Mouse (Mus musculus) CD4-positive, CD25-positive, alpha-beta regulatory T cell, adult 2 months (primary cell): ENCODE measurements around the gene Khnyn.
A peak's percentile ranks its signal among the peaks of the same experiment; 100 is the strongest.

Source experiments
- DNase-seq: peaks from one replicate; pipeline ENCODE4 v3.0.0-alpha.2; 2012; ENCODE audit warnings: low read depth, low spot score

The Khnyn gene

DNA sequence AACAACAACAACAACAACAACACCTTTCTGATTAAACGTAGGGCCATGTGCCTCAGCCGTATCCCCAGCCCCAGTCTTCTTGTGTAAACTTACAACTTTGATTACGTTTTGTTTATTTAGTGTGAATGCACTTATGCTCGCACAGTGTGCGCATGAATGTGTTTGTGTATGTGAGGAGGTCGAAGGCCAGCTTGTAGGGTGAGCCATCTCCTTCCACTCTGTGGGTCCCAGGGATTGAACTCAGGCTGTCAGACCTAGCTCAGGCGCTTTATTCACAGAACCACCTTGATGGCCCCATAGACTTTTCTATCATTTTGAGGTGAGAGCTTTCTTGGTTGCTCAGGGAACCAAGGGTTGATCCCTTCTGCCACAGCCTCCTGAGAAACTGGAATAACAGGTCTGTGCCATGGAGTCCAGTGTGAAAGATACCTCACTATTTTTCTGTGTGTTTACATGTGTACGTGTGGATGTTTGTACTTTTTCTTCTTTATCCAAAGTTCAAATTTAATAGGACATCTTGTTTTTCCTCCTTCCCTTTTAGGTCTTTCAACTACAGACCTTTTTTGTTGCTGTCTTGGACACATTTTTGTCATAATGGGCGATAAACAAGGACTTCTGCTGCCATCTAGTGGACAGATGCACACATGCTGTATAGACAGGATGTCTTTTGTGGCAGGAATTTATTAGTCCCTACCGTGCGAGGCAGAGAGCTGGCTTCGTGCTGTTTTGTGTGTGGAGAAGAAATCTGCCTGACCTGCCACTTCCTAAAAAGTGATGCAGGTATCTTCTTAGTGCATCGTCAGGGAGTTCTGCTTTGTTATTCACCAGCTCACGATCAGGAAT is 33.7 kb downstream of the Khnyn start:
- DNase-seq = peak; percentile 93

- no peak for DNase-seq
Observed at GRCm38 (mm10) chr14:55922475-55923232, 37.9 kb downstream of the Khnyn start.

- DNase-seq = no peak
Observed at GRCm38 (mm10) chr14:55926847-55927246, 42.1 kb downstream of the Khnyn start.

DNA sequence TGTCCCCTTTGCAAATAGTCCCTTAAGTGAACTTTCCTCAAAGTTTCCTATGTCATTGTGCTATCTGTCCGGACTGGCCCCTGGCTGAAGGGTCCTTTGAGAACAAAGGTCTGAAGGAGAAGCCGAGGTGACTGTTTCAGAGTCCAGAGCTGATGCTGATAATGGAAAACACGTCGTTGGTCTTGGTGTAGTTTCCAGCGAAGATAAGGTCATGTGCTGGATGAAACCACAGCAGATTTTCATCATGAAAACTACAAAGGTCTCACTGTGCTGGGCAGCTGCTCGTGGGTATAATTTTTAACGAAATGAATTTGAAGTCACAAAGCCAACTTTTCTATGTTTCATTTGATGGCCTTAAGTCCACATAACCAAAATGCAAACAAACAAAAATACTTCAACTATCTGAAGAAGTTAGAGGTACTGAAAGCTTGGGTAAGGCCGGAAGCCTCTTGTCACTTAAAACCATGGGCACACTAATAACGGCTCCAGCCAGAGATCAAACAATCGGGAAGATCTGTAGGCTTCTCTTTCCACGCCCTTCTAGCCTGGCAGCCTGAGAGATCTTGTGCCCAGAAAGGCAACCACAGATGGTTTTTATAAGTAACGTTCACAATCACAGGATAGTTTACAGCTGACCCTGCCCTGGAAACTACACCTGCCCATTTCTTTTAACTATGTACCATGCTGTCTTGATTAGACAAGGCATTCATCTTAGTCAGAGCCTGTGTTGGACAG is 44.7 kb downstream of the Khnyn start:
- DNase-seq = no peak

DNA sequence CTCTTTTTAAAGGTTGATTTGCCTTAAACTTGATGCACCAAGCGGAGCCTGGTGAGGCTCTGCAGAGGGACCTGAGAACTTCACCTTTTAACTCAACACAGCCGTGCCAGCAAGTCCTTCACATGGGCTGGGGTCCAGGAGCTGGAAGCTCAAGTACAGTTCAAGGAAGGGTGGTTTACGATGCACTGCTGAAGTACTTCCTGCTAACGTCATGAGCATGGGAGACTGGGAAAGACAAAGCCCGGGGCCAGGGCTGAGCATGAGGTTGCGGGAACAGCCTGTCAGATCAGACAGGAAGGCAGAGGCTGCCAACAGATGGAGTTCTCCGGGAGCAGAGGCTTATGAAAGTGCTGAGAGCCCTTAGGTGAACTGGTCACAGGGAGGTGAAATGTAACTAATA is 48.8 kb downstream of the Khnyn start:
- no peak for DNase-seq

DNA sequence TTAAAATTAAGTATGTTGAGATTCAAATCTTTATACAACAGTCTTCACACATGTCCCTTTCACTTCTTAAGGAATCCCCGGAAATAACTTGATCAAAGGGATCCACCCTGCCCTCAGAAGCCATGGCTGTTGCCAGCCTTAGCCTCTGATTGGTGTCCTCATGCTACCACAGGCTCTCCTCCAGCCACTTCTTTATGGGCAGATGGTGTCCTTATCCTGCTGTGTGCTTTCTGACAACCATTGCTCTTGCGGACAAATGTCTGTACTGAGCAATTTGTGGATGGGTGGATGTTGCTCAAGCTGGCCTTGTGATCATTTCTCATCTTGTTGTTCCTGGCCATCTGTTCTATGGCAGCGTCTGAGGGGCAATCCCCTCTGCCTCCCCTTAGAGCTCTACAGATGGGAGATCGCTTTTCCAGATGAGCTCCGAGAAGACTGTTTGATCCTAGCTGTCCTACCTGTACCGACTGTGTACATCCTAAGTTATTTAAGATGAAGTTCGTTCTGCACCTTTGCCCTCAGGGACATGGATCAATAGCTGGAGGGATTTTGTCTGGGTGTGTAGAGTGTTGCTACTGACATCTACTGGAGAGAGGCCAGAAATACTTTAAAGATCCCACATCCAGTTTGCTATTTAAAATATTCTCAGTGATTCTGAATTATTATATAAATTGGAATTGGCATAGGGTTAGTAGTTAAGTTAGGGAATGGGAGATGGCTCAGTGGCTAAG is 55.5 kb downstream of the Khnyn start:
- DNase-seq = no peak

DNA sequence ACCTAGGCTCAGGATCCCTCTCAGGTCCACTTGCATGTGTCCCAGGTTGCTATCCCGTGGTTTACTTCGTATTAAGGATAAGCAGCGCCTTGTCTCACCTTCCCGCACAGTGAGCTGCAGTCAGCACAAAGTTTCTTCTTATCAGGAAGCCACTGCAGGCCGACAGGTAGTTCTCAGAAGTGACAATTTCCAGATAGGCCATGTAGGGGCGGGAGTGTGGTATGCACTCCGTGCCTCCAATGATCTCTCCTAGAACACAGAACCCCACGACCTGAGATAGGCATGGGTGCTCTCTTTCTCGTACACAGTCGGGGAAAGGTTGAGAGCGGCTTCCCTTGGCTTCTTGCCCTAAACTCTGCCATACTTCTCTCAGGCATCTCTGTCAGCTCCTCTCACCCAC is 58.9 kb downstream of the Khnyn start:
- DNase-seq = no peak

GRCm38 (mm10) chr14:55944575-55944974 is 59.8 kb downstream of the Khnyn start, which contains the start of gene Cma1:
Gene Cma1, minus strand, starts transcription at chr14:55944675.
- no peak for DNase-seq

DNA sequence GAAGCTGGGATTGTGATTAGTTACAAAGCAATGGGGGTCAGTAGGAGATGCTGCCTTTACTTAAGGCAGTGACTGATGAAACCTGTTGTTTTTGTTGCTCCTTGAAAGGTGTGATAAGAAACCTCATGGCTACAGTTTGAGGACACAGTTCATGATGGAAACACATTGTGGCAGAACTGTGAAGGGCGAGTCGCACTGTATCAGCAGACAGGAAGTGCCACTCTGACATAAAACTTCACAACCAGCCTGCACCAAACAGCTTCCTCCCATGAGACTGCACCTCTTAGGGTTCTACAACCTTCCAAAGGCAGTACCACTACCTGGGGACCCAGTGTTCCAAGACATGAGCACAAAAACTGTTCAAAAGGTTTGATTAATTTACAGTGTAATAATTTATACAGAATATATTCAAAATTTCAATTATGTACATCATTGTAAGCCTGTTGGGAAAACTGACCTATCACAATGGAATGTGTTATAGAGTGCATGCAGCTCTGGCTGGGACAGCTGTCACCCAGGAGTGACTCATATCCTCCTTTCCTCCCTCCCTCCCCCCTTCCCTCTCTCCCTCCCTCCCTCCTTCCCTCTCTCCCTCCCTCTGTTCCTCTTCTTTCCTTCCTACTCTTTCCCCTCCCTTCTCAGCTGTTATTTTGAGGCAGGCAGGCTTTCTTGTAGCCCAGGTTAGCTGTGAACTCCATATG is 61.7 kb downstream of the Khnyn start:
- no peak for DNase-seq
